Mouse (Mus musculus) ES-E14 (cell line): ENCODE results near the gene Lce1f.

ENCODE experiments used
- CHD2 ChIP-seq: IDR thresholded peaks from 2 replicates; pipeline ENCODE4 v1.6.1; 2014; ENCODE audit warnings: mild to moderate bottlenecking, low read depth, low read length, inconsistent platforms
- MAFK ChIP-seq: IDR thresholded peaks from 2 replicates; pipeline ENCODE4 v1.6.1; 2014; ENCODE audit warnings: mild to moderate bottlenecking, low read depth, low read length, inconsistent platforms; ENCODE audit not compliant: insufficient read depth
- ZC3H11A ChIP-seq: IDR thresholded peaks from 2 replicates; pipeline ENCODE4 v1.6.1; 2012; ENCODE audit warnings: low read depth, mild to moderate bottlenecking, inconsistent platforms, low read length, borderline replicate concordance
- ZNF384 ChIP-seq: IDR thresholded peaks from 2 replicates; pipeline ENCODE4 v1.6.1; 2012; ENCODE audit warnings: low read depth, low read length, inconsistent platforms

GRCm38 (mm10) chr3:92738996-92739395, 18.8 kb upstream of the Lce1f start, which contains the start of gene Gm38119:
- no peak for TF ChIP-seq ZNF384
- no peak for TF ChIP-seq MAFK
- TF ChIP-seq CHD2: no peak
- no peak for TF ChIP-seq ZC3H11A
